Mouse (Mus musculus): ENCODE measurements around the gene Nyap2. TPM values are rescaled to one million over a fixed set of nuclear protein-coding genes. Genes with fewer than 3 reads are reported as not detected.
A peak's percentile ranks its signal among the peaks of the same experiment; 100 is the strongest.
"Not testable (repeated sequence)": the region's sequence is repeated elsewhere in the genome, so short reads cannot be mapped to it uniquely, and the experiment has no call there.

Gene Nyap2
- total RNA-seq, 2 experiments from 2014 or later: not detected

DNA sequence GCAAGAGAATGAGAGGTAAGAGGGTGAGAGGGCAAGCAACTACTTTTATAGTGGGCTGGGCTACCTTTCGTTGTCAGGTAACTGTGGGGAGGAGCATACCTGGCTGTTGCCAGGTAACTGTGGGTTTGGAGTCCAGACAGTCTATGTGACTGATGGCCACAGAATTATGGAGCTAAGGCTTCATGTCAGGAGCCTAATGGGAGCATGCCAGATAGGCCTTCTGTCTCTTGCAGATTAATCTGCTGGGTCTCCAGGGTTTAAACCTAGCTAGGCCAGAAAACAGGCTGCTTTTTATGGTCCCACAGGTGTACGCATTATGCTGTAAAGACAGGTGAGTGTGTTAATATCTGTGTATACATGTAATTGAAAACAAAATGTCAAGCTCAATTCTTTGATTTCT, 132.8 kb downstream of the Nyap2 start:
- no peak for DNase-seq

GRCm38 (mm10) chr1:81211491-81211890, 134.7 kb downstream of the Nyap2 start:
- DNase-seq: no peak

DNA sequence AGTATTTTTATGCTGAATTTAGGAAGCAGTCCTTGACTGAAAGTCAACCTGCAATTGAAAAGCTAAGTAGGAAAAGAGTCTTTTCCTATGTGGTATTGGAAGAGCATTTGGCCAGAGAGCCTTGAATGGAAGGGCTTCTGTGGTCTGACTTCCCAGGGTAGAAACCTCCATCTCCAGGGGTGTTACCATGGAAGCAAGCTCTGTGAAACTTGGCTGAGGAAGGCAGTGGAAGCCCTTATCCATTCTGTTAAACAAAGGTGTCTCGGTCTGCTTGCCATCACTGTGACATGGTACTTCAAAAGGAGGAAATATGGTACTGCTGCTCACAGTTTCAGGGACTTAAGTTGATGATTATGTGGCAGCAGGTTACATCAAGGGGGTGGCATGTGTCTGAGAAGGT, 143.0 kb downstream of the Nyap2 start:
- no peak for DNase-seq

DNA sequence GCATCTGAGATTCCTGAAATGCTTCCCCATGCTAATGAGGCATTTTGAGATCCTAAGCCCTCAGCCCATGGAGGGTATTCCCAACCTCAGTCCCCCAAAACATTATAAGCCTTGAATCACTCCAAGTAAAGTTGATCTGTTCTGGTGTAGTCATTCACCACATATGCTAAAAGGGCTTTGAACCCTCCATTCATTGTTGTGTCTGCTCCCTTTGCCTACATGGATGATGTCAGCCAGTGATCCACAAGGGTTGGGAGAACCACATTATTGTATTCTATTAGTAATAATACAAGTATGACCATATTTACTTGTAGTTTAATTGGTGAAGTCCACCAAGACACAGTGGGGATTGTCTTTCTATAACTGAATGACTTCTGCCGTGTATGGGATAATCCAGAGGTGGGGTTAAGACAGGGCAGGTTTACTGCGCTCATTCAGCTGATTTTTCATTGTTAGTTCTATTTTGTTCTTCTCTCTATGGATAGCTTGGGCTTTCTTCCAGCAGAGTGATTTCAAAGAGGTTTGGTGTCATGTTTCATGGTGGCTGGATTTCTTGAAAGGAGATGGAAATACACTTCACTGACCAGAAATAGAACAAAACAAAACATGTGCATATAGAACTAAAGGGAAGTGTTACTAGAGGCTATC, 155.1 kb downstream of the Nyap2 start:
- no peak for DNase-seq

DNA sequence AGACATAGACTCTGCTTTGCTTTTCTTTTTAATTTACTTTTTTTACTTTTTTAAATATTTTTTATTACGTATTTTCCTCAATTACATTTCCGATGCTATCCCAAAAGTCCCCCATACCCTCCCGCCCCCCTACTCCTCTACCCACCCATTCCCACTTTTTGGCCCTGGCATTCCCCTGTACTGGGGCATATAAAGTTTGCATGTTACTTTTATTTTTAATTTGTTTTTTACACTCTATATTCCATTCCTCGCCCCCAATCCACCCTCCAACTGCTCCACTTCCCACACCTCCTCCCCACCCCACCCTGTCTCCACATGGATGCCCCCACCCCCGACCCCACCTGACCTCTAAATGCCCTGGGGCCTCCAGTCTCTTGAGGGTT, 155.6 kb downstream of the Nyap2 start:
- DNase-seq: not testable (repeated sequence)

GRCm38 (mm10) chr1:81248447-81249205, 171.9 kb downstream of the Nyap2 start:
- DNase-seq: no peak

- DNase-seq: no peak
Observed at GRCm38 (mm10) chr1:81250068-81250467, 173.3 kb downstream of the Nyap2 start.

DNA sequence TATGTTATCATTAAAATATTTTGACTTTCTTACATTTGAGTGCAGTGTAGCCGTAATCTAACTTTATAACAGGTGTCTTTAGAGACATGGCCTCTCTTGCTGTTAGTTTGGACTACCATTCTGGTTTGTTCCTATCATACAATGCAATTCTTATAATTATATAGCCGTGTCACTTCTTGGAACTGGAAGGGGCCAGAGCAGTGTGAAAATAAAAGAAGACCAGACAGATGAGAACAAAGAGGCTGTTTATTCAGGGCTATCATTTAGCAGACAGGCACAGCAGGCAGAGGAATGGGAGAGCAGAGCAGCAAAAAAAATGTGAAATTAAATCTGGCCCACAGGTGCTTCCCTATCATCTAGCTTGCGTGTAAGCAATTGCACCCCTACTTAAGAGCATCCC, 189.7 kb downstream of the Nyap2 start:
- no peak for DNase-seq

DNA sequence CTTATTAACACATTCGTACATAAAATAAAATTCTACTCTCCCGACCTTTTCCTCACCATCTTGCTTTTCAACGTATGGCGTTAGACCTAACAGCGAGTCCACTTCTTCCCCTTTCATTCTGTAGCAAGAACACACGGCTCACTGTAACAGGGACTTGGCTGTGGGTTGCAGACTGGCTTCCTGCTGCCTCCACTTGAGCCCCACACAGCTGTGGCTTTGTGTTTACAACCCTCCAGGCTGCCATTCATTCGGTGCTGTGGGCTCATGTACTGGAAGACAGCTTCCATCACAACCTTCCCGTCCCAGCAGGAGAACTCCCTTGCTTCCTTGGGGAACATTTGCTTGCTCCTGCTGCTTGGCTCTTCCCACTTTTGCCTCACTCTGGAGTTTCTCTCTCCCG, 204.2 kb downstream of the Nyap2 start:
- no peak for DNase-seq

GRCm38 (mm10) chr1:81285633-81286032, 208.9 kb downstream of the Nyap2 start:
- DNase-seq: no peak

DNA sequence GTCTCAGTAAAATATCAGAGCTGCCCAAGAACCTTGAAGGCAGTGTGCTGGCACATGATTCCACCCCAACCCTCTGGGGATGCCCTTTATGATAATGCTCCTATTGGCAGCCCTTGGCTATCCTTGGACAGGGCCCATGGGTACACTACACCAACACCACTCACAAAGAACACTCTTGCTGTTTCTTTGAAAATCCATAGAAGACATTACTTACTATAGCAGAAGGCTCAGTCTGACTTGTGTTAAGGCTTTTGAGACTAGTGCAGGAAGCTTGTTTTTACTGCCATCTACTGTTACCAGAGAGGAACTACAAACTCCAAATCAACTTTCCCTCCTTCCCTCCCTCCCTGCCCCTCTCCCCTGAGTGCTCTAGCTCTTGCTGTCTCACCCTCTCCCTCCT, 210.3 kb downstream of the Nyap2 start:
- no peak for DNase-seq

- DNase-seq: no peak
Observed at GRCm38 (mm10) chr1:81300735-81301134, 224.0 kb downstream of the Nyap2 start.

DNA sequence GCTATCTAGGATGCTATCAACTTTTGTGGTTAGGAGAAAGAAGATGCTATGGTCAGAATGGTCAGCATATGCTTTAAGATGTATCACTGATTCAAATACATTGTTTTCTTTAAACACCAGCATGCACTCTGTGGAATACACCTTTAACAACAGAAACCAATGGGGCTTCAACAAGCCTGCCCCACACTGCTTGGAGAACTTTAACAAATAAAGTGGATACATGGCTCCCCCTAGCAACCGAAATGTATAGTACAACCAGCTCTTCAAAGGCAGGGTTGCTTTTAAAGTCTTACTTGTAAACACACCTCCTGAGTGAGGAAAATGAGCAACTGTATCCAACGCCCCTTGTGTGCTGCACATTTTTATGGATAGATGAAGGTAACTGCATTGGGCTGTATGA, 224.9 kb downstream of the Nyap2 start:
- DNase-seq: peak; percentile 51

GRCm38 (mm10) chr1:81303389-81303788, 226.6 kb downstream of the Nyap2 start:
- no peak for DNase-seq

- DNase-seq: no peak
Observed at GRCm38 (mm10) chr1:81307407-81307806, 230.7 kb downstream of the Nyap2 start.

- DNase-seq: no peak
Observed at GRCm38 (mm10) chr1:81307934-81308333, 231.2 kb downstream of the Nyap2 start.

- peak; percentile 73 for DNase-seq
Observed at GRCm38 (mm10) chr1:81310087-81310626, 233.4 kb downstream of the Nyap2 start.

DNA sequence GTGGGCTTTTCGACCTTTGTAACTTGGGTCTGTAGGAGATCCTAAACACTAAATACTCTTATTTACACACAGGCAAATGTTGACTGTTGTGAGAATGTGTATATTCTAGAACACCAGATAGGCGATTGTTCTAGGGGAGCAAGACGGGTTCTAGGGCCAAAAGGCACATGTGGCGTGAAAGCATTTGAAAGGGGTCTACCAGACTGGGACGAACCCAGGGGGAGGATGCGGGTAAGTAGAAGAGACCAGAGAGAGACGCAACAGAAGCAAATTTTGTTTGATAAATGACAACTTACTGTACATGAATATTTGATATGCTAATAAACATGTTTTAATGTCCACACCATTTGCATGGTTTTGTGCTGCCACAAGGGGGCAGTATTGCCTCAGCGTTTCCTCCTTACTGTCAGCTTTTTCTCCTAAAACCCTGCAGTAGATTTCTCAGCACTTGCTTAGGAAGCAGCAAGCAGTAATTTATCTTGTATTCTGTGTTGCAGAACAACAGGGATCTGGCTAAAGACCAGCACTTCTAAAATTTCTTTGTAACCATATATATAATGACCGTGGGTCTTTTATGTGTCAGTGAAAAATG, 239.7 kb downstream of the Nyap2 start:
- DNase-seq: peak; percentile 81

DNA sequence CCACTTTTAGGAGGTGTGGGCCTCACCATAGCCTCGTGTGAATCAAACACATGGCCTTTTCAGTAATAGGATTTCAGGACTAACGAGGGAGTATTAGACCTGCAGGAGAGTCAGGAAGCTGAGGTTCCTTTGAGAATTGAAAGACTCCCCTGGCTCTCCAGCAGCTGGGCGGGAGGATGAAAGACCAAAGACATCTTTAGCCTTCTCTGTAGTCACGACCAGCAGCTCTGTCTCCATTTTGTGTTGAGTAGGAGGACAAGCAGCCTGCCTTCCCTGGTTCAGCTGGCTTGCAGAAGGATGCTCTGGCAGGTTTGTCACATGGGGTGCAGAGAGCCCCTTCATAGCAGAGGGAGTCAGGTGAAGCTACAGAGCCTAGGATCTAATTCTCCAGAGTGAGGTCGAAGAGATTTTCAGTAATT, 240.3 kb downstream of the Nyap2 start:
- DNase-seq: no peak

DNA sequence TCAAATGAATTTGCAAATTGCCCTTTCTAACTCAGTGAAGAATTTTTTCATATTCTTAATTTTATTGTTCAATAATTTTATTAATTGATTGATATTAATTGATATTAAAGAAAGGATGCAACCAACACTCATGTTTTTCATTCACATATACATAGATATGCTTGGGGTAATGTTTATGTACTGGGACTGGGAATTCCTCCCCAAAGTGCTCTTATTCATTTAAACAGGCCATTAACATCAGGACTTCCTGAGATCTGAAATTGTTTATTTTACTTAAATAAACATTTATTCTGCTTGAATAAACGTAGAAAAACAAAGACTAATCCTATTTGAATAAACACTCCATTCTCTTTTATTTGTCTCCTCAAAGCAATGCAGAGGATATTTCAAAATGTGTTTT, 311.0 kb downstream of the Nyap2 start:
- no peak for DNase-seq

All from heart, postnatal 4 days (tissue).